Mouse (Mus musculus): ENCODE measurements around the gene Spg7.

- TF ChIP-seq BHLHE40 (IDR thresholded peaks at IDR 0.05; ENCODE audit: low read depth, low read length) (no peak), MAFK (IDR thresholded peaks at IDR 0.05; ENCODE audit: insufficient replicate concordance, low read length) (no peak), JUND (conservative IDR thresholded peaks at IDR 0.05; ENCODE audit: low read depth, low read length) (no peak)
Observed at GRCm38 (mm10) chr8:123146390-123146789, 83.6 kb downstream of the Spg7 start.

All from CH12.LX (cell line).